Mouse (Mus musculus) adrenal gland, adult (tissue): ENCODE results near the gene Tuba1a.
"Not testable (repeated sequence)": the region's sequence is repeated elsewhere in the genome, so short reads cannot be mapped to it uniquely, and the experiment has no call there.

ENCODE experiments used
- DNase-seq, 2 experiments: peaks; one replicate each; pipeline ENCODE4 v3.0.0; 2022 to 2023; ENCODE audit warnings: low spot score in 1 of 2; ENCODE audit not compliant: inconsistent age in 2 of 2

The Tuba1a gene

DNA sequence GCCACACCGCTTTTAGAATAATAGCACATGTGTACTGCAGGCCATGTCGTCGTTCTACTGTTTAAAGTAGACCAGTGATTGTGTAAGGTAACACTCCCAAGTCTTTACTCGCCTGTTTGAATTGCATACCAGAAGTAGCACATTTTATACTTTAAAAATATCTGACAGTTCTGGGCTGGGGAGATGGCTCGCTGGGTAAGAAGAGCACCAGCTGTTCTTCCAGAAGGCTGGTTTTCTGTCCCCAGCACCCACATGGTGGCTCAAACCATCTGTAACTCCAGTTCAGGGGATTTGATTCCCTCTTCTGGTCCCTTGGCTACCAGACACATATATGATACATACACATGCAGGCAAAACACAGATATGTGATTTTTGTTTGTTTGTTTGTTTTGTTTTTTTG lies 4.0 kb upstream of the Tuba1a start:
- DNase-seq, result no peak

DNA sequence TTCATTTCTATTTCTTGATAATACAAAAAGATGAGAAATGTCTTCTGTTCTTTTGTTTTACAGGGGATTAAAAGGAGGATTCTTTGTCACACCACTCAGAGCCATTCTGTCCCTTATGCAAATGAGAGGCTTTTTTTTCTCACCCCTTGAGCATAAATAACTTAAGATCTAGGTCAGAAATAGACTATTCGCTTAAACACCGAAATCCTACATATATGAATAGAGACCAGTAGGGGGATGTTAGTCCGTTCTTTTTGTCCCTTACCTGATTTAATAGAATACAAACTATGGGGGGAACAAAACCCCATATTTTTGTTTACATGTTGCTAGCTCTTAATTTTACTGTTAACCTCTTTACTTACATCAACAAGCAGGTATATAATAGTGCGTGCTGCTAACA lies 2.5 kb upstream of the Tuba1a start:
- DNase-seq, result no peak

DNA sequence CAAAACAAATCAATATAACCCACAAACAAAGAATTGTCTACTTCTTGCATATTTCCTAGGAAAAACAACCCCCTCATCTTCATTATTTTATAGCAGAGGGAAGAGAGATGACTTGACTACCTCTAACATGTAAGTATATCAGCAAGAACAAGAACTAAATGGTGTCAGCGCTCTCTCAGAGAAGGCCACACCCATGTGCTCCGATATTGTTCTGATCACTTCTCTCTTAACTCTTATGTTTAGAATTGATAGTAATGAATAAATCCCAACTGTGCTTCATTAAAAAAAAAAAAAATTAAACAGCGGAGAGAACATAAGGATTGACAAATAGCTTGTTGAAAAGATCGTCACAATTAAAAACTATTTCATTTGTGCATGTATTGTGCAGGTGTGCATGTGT lies 1.8 kb upstream of the Tuba1a start:
- DNase-seq, result no peak

DNA sequence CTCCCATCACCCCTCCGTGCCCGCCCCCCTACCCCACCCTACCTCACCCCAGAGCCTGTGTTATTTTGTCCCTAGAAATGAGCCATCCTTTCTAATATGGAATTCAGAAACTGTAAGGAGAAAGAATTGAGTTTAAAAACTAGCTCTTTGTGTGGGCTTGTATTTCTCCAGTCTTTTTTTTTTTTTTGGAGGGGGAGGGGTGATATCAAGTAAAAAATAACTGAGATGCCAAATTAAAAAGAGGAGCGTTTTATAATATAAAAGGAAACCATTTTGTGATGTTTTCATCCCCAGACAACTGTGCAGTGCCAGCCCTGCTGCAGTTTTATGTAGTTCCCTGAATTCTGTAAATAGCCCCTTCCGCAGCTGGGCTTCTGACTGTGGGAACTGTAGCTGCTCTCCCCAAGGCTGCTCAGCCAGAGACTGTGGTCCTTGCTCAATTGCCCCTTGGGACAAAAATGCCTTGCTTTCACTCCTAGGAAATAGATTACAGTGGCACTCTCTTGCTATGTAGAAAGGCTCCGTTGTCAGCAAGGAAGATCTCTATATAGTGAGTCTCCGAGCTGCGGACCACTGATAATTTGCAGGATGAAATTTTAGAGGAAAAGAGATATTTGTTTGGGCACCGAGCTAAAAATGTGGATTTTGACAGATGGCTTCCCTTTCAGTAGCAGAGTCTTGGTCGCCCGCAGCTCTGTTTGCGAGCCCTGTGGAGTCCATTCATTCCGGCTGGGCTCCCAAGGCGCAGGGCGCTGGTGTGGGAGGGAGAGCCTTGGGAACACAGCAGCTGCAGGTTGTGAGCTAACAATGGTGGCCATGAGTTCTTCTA lies 1.1 kb upstream of the Tuba1a start:
- DNase-seq, result no peak

DNA sequence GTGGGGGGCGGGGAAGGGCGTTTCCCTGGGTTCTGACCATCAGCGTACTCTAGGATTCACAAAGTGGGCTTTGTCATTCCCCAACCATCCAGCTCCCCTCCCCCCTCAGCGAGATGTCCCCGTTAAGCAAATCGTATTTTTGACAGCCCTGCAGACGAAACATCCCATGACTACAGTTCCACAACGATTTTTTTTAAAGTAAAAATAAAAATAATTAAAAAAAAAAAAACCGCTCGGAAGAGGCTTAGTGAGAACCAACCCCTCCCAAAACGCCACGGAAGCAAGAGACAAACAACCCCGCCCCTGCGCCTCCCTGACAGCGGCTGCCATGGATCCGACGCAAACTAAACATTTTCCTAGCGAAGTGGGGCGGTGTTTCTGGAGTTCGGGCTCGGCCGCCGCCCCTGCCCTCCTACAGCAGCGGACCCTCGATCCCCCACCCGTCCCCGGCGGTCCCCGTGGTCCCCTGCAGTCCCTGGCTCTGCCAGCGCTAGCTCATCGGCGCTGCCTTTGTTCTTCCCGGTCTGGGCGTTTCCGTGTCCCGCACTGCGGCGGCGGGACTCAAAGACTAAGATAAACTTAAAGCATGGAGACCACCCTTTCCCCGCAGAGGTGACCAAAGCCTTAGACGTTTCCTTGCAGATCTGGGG lies 627 bp downstream of the Tuba1a start:
- peak; percentile 77 to 94 for DNase-seq

DNA sequence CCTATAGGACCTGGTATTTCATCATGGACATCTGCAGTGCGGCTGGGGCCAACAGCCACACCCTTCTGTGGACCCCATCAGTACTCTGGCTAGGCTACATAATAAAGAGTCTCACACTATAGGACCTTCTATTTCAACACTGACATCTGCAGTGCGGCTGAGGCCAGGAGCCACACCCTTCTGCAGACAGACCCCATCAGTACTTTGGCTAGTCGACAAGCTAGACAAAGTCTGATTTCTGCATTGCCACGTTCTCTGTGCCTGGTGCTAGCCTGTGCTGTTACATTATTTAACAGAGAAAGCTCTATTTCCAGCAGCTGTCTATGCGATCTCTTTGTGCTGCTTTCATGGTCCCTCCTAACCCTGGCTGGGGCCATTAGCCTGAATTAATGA lies 1.4 kb downstream of the Tuba1a start:
- no peak for DNase-seq

DNA sequence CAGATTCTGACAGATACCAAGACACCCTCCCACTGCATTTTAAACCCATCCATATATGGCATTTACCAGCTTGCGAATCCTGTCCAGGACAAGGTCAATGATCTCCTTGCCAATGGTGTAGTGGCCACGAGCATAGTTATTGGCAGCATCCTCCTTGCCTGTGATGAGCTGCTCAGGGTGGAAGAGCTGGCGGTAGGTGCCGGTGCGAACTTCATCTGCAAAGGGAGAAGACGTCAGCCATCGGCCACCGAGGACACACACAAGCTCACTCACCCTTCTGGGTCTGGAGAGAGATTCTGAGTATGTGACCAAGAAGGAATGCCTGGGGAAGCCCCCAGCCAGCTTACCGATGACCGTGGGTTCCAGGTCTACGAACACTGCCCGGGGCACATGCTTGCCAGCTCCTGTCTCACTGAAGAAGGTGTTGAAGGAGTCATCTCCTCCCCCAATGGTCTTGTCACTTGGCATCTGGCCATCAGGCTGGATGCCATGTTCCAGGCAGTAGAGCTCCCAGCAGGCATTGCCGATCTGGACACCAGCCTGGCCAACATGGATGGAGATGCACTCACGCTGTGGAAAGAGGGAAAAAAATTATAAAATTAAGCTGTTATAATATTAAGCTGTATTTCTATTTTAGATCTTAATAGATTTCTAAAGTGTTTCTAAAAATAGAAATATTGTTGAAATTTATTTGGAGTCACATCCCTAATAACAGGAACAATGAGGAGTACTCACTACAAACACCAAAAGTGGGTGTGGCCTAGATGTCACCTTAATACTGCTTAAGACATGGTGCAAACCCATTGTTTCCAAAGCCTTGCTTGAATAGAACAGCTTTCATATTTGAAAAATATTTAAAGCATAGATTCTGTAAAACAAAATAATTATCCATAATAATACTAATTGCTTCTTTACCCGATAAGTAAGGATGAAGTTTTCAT lies 2.1 kb downstream of the Tuba1a start:
- DNase-seq, result not testable (repeated sequence)

DNA sequence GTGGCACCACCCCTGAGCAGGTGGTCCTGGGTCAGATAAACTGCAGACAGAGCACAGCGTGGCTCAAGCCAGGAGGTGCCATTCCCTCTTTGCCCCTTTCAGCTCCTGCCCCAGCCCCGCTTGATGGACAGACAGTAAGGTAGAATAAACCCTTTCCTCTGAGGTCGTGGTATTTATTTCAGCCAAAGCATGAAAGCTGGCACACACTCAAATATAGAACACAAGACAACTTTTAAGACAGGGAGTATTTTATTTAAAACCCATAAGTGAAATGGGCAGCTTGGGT lies 4.0 kb downstream of the Tuba1a start:
- no peak for DNase-seq

DNA sequence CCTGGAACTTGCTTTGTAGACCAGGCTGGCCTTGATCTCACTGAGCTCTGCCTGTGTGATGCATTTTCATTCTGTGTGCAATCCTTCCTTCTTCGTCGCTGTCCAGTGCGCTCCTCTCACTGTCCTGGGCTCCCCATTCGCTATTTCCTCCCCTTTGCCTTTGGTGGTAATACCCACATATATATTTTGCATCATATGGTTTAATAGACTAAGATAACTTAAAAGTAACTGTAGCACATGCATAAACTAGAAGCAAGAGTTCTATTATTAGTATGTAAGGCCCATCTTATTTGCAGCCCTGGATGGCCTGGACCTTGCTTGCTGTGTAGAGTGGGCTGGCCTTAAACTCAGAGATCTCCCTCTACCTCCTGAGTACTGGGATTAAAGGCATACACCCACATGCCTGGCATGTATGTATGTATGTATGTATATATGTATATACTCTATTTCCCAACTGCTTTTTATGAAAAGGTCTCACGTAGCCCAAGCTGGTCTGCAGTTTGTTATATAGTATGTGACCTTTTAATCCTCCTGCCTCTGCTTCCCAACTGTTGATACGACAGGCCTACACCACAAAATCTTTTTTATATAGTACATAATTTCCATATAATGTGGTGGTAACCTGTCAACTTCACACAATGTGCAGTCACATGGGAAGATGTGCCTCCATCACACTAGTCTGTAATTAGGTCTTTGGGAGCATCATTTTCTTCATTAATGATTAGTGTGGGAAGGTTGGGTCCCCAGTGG lies 4.5 kb downstream of the Tuba1a start:
- DNase-seq, result no peak

DNA sequence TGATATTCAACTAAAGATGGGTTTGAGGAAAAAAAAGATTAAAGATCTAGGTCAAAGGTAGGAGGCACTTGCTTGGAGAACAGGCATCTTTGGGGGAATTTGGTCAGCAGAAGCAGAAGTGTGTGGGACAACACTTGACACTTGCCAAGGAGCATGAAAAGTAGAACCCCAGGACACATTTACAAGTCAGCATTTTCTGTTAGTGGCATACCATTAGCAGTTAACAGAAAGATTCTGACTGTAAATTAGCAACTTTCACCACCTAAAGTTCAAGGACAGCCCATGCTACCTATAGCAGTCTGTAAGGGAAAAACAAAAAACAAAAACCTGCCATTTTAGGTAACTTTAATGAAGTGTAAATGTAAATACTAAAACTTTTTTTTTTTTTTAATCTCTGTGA lies 5.1 kb downstream of the Tuba1a start:
- no peak for DNase-seq

DNA sequence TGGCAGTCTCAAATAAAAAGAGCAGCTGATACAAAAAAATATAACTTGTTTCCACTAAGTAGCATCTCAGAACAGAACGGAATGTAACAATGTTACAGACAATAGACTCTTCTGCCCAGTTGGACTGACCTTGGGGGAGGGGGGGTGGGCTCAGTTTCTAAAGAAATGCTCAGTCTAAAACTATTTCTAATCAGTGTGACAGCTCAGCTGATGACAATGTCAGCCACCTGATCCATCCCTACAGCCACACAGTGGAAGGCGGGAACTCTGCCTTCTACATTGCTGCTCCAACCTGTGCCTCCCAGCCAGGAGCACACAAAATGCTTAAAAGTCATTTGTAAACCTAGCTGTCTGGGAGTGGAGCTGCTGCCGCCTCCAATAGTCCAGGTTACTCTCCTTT lies 5.6 kb downstream of the Tuba1a start:
- no peak for DNase-seq

DNA sequence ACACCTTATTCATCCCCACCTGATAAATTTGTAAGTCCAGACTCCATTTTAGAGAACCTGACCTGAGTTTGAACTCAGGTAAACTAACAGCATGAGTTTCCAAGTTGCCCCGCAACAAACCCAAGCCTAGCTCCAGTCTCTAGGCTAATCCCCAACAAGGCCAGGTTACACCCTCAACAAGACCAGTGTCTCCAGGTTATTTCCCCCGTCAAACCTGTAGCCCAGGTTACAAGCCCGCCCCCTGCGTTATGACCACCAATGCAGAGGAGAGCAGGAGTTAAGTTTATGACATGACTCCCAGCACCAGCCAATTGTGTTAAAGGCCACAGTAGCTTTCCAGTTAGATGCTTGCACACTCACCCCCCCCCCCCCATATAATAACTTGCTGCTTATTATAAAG lies 10.4 kb downstream of the Tuba1a start:
- DNase-seq, result no peak

DNA sequence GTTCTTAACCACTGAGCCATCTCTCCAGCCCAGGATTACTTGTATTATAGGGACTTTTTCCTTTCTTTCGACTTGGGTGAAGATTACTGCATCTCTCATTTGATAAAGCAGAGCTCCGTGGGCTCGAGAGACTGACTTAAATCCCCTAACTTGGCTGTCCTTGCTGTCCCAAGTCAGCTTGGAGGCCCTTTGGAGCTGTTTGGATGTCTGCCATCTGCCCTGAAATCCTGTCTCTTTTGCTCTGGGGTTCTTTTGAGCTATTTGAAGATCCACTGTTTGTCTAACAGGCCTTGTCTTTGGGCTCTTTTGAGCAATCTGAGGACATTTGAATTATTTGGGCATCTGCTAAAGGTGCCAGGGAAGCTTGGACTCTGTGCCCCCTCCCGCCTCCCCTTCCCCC lies 11.4 kb downstream of the Tuba1a start:
- peak; percentile 42 to 75 for DNase-seq

DNA sequence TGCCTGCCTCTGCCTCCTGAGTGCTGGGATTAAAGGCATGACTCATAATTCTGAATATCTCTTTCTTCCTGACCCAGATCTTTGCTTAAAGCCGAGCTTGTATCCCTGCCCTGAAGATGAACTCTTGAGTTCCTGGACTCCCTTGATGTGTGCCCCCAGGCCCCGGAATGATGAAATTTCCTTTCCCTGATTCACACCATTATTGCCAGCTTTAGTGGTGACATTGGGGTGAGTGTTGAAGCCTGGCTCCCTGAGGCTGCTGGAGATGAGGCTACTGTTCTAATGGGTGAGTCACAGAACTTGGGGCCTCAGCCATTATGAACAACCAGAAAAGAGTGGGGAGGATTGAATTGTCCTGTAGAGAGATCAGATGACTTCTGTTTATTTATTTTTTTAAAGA lies 12.0 kb downstream of the Tuba1a start:
- no peak for DNase-seq

DNA sequence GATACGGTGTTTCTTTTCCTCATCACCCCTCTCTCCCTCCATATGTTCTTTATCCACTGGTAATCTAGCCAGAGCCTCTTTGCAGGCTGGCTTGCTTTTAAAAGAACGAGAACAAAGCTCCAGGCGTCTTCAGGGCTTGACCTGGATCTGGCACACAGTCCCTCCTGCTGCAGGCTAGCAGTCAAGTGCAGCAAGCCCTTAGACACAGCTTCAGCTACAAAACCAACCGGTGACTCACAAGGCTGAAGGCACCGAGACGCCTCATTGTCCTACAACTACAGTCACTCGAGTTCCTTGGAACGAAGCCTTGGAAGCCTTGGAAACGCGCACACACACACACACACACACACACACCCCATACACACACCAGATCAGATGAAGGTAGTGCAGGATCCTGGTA lies 12.7 kb downstream of the Tuba1a start:
- DNase-seq, result peak; percentile 65 to 82

DNA sequence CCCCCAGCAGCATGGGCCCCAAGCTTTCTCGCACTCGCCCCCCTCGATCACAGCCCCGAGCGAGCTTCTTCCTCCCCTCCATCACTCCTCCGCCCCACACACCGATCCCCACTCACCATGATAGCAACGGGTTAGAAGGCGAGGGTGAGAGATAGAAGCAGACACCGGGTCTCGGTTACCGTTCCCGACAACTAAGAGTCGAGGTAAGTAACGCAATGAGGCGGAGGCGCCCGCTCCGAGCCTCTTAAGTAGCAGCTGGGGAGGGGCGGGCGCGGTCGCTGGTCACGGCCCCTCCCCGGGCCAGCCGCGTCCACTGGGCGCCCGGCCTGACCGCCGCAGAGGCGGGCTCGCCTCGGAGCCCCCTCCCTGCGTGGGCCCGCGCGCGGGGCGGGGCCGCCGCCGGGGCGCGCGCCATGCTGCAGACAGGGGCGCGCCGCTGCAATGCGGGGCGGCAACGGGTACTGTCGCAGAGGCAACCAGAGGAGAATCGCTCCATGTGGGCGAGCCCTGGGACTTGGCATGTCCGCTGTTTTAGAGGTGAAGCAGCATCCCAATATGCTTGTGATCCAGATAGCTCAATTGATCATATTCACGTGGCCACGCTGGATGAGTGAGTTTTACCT lies 19.2 kb downstream of the Tuba1a start, which contains the start of gene Tuba1b:
TSS of gene Tuba1b (minus strand) at position 349 of the 623 bp plus-strand sequence.
- DNase-seq, result peak; percentile 95 to 97

DNA sequence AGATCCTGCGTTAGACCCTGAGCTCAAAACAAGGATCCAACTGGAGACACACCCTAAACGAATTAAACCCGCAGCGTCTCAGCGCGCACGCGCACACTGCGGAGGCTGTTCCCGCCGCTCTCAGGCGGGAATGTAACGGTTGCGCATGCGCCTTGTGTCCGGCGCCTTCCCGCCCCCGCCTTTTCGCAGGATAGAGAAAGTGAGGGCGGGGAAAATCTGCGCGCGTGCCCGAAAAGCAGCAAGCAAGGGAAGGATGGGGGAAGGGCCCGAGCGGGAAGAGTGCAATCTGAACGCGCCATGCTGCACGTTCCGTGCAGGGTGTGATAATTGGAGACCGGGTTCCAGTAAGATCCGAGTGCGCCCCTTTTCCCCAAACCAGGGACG lies 19.7 kb downstream of the Tuba1a start:
- DNase-seq, result peak; percentile 96 to 98

DNA sequence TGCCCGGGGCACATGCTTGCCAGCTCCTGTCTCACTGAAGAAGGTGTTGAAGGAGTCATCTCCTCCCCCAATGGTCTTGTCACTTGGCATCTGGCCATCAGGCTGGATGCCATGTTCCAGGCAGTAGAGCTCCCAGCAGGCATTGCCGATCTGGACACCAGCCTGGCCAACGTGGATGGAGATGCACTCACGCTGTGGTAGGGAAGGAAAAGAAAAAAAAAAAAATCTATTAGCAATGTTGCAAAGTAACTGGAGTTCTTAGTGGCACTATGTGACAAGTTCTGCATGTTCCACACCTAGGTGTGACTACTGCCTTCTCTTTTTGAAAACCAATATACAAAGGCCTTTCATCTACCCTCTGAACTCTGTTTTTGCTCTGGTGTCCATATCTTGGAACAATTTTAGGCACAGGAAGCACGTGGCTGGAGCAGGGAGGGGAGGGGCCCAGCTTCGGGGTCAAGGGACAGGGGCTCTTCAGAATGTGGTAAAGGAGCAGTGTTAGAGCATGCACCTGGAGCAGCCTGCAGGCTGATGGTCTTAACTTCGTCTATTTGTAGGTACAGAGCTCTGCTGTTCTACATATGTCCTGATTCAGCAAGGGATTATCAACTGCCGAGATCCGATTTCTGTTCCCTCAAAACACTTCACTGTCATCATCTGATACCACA lies 20.4 kb downstream of the Tuba1a start:
- DNase-seq, result peak in 1 of 2 experiments; percentile 66

DNA sequence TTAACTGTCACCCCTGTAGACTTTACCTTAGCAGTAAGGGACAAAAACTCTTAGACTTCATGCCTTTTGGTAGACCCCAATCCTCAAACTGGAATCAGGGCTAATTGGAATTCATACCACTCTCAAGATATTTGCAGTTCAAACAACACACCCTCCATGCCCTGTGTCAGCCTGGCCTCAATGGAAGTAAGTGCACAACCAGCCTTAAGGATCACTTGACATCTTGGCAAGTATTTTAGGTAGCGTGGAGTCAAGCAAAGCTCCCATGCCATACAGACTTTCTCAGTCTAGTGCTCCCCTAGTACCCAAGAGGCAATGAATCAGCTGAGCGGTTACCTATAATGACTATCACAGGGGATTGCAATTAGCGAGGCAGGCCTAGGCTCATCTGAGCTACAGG lies 22.5 kb downstream of the Tuba1a start:
- no peak for DNase-seq
